Mouse (Mus musculus): ENCODE data around the gene Gm8257.
"Not testable (repeated sequence)": the region's sequence is repeated elsewhere in the genome, so short reads cannot be mapped to it uniquely, and the experiment has no call there.

The Gm8257 gene

GRCm38 (mm10) chr14:44706356-44706755 is at the start of gene Gm8257:
TSS of gene Gm8257 (minus strand) at chr14:44706456.
- not testable (repeated sequence) for DNase-seq

GRCm38 (mm10) chr14:44750240-44750639 is 44.0 kb upstream of the Gm8257 start, which contains the start of gene Gm8267:
TSS of gene Gm8267 (minus strand) at chr14:44750340.
- DNase-seq = no peak

GRCm38 (mm10) chr14:44742789-44743188 is 36.5 kb upstream of the Gm8257 start:
- not testable (repeated sequence) for DNase-seq

- not testable (repeated sequence) for DNase-seq
Observed at GRCm38 (mm10) chr14:44730711-44731110, 24.5 kb upstream of the Gm8257 start.

GRCm38 (mm10) chr14:44627737-44628136 is 78.5 kb downstream of the Gm8257 start, which contains the start of gene Gm5624:
TSS of gene Gm5624 (minus strand) at chr14:44627938.
- DNase-seq = not testable (repeated sequence)

Measured in thymus, postnatal 36 days (tissue).